Mouse (Mus musculus): ENCODE measurements around the gene Hormad2. TPM values are rescaled to one million over a fixed set of nuclear protein-coding genes. Genes with fewer than 3 reads are reported as not detected.
A peak's percentile ranks its signal among the peaks of the same experiment; 100 is the strongest.

The Hormad2 gene
- polyA plus RNA-seq, 1 experiment from 2014 or later, result 0.35 TPM

GRCm38 (mm10) chr11:4339275-4339674 lies 101.6 kb downstream of the Hormad2 start:
- Histone ChIP-seq H3K36me3 (ENCODE audit: control insufficient read depth, insufficient read depth, low read length) (no peaks in the 10 kb centered on the region), H3K9ac (ENCODE audit: low read length) (no peak overlapping the region), H3K27me3 (ENCODE audit: control insufficient read depth, insufficient read depth, low read depth, low read length) (no peaks in the 10 kb centered on the region), H3K27ac (ENCODE audit: low read length) (no peak overlapping the region), H3K9me3 (ENCODE audit: control insufficient read depth, low read length) (no peaks in the 10 kb centered on the region), H3K4me3 (ENCODE audit: low read length) (no peak overlapping the region), H3K4me1 (replicated peaks; ENCODE audit: control insufficient read depth, insufficient read depth, low read length) (no peaks in the 10 kb centered on the region), H3K4me2 (ENCODE audit: low read depth, low read length) (no peak overlapping the region)
- no peak for ATAC-seq (ENCODE audit: low read depth)
- 93% methylated on average over 1 of the region's 1 CpGs for WGBS

DNA sequence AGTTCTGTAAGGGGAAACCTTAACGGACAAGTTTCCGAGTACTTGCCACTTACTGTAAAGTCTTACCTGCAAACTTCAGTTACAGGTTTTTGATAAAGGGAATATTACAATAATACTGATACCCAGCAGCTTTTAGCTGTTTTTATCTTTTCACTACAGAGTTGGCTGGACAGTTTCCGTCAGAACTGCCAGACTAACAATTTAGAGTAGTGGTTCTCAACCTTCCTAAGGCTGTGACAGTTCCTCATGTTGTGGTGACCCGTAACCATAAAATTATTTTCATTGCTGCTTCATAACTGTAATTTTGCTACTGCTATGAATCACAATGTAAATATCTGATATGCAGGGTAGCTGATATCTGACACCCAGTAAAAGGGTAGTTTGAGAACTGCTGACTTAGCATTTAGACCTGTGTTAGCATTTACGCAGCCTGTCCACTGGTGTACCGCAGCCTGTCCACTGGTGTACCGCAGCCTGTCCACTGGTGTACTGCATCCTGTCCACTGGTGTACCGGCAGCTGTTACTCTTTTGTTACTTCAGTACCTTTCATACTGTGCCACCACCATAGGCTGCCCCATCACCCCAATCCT lies 104.1 kb downstream of the Hormad2 start:
- 75% methylated on average over 8 of the region's 8 CpGs for WGBS
- ATAC-seq (ENCODE audit: low read depth), result no peak

GRCm38 (mm10) chr11:4335810-4336692 lies 104.9 kb downstream of the Hormad2 start:
- Histone ChIP-seq H3K27ac (ENCODE audit: low read length) (no peak overlapping the region), H3K36me3 (ENCODE audit: control insufficient read depth, insufficient read depth, low read length) (no peaks in the 10 kb centered on the region)
- WGBS, result 45% methylated on average over 10 of the region's 10 CpGs

More for the DNA sequence above, 104.1 kb downstream of the Hormad2 start:
- Histone ChIP-seq H3K9ac (ENCODE audit: low read length) (no peak overlapping the region), H3K27ac (ENCODE audit: low read length) (no peak overlapping the region), H3K4me1 (replicated peaks; ENCODE audit: control insufficient read depth, insufficient read depth, low read length) (no peaks in the 10 kb centered on the region), H3K9me3 (ENCODE audit: control insufficient read depth, low read length) (no peaks in the 10 kb centered on the region), H3K27me3 (ENCODE audit: control insufficient read depth, insufficient read depth, low read depth, low read length) (no peaks in the 10 kb centered on the region), H3K4me3 (ENCODE audit: low read length) (no peak overlapping the region), H3K4me2 (ENCODE audit: low read depth, low read length) (no peak overlapping the region), H3K36me3 (ENCODE audit: control insufficient read depth, insufficient read depth, low read length) (no peaks in the 10 kb centered on the region)

GRCm38 (mm10) chr11:4332961-4333360 lies 107.9 kb downstream of the Hormad2 start:
- WGBS, result 82% methylated on average over 2 of the region's 2 CpGs
- peak; percentile 49; the same call in 1 of the 2 replicates for ATAC-seq (ENCODE audit: low read depth)

More at GRCm38 (mm10) chr11:4335810-4336692, 104.9 kb downstream of the Hormad2 start:
- ATAC-seq (ENCODE audit: low read depth), result no peak
- H3K9me3 ChIP-seq (ENCODE audit: control insufficient read depth, low read length), result no peaks in the 10 kb centered on the region
- no peaks in the 10 kb centered on the region for H3K4me1 ChIP-seq (replicated peaks; ENCODE audit: control insufficient read depth, insufficient read depth, low read length)
- no peak overlapping the region for H3K4me3 ChIP-seq (ENCODE audit: low read length)
- no peak overlapping the region for H3K4me2 ChIP-seq (ENCODE audit: low read depth, low read length)
- no peaks in the 10 kb centered on the region for H3K27me3 ChIP-seq (ENCODE audit: control insufficient read depth, insufficient read depth, low read depth, low read length)
- H3K9ac ChIP-seq (ENCODE audit: low read length), result no peak overlapping the region

GRCm38 (mm10) chr11:4328188-4328587 lies 112.7 kb downstream of the Hormad2 start:
- Histone ChIP-seq H3K4me2 (ENCODE audit: low read depth, low read length) (no peak overlapping the region), H3K27me3 (ENCODE audit: control insufficient read depth, insufficient read depth, low read depth, low read length) (no peaks in the 10 kb centered on the region), H3K9ac (ENCODE audit: low read length) (no peak overlapping the region), H3K4me1 (replicated peaks; ENCODE audit: control insufficient read depth, insufficient read depth, low read length) (no peaks in the 10 kb centered on the region), H3K27ac (ENCODE audit: low read length) (no peak overlapping the region), H3K9me3 (ENCODE audit: control insufficient read depth, low read length) (no peaks in the 10 kb centered on the region), H3K4me3 (ENCODE audit: low read length) (no peak overlapping the region), H3K36me3 (ENCODE audit: control insufficient read depth, insufficient read depth, low read length) (no peaks in the 10 kb centered on the region)
- ATAC-seq (ENCODE audit: low read depth), result no peak
- WGBS, result 67% methylated on average over 3 of the region's 3 CpGs

More at GRCm38 (mm10) chr11:4332961-4333360, 107.9 kb downstream of the Hormad2 start:
- H3K9ac ChIP-seq (ENCODE audit: low read length), result no peak overlapping the region
- H3K36me3 ChIP-seq (ENCODE audit: control insufficient read depth, insufficient read depth, low read length), result no peaks in the 10 kb centered on the region
- no peak overlapping the region for H3K4me3 ChIP-seq (ENCODE audit: low read length)
- H3K27ac ChIP-seq (ENCODE audit: low read length), result no peak overlapping the region
- H3K27me3 ChIP-seq (ENCODE audit: control insufficient read depth, insufficient read depth, low read depth, low read length), result no peaks in the 10 kb centered on the region
- H3K4me2 ChIP-seq (ENCODE audit: low read depth, low read length), result no peak overlapping the region
- no peaks in the 10 kb centered on the region for H3K4me1 ChIP-seq (replicated peaks; ENCODE audit: control insufficient read depth, insufficient read depth, low read length)
- no peaks in the 10 kb centered on the region for H3K9me3 ChIP-seq (ENCODE audit: control insufficient read depth, low read length)

DNA sequence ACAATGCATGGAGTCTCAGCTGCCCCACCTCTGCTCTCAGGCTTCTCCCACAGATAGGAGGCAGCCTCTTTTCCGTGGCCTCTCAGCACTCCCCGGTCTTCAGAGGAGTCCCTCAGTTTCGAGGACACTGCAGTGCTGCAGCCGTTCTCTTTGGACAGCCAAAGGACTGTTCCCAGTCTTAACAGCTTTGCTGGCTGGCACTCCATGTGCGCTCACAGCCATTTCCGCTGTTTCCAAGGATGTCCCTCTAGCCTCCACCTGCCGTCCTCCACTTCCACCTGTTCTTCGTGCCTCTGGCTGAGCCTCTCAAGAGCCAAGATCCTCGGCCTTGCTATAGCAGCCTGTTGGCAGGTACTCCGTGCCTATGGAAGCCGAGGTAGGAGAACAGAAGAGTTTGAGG lies 117.4 kb downstream of the Hormad2 start:
- Histone ChIP-seq H3K4me3 (ENCODE audit: low read length) (no peak overlapping the region), H3K27me3 (ENCODE audit: control insufficient read depth, insufficient read depth, low read depth, low read length) (no peaks in the 10 kb centered on the region), H3K36me3 (ENCODE audit: control insufficient read depth, insufficient read depth, low read length) (no peaks in the 10 kb centered on the region), H3K27ac (ENCODE audit: low read length) (no peak overlapping the region), H3K9ac (ENCODE audit: low read length) (no peak overlapping the region), H3K9me3 (ENCODE audit: control insufficient read depth, low read length) (no peaks in the 10 kb centered on the region), H3K4me1 (replicated peaks; ENCODE audit: control insufficient read depth, insufficient read depth, low read length) (no peaks in the 10 kb centered on the region), H3K4me2 (ENCODE audit: low read depth, low read length) (no peak overlapping the region)
- no peak for ATAC-seq (ENCODE audit: low read depth)
- WGBS, result 57% methylated on average over 11 of the region's 11 CpGs

DNA sequence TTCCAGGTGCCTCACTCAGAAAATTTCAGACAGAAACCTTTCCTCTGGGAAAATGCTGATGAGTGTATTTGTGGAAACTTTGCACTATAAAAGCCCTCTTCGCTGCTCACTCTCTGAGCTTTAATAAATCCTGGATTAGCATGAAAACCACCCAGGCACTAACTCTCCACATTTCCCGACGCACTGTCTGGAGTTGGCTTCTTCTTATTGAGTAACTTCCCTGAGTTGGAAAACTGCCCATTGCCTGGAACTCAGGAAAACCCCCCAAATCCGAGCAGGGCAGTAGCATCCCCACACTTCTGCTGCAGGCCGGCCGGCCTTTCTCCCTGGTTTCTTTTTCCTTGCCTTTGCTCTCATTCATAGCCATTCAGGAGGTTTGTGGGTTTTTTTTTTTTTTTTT lies 118.0 kb downstream of the Hormad2 start:
- 49% methylated on average over 6 of the region's 6 CpGs for WGBS
- H3K27me3 ChIP-seq (ENCODE audit: control insufficient read depth, insufficient read depth, low read depth, low read length), result no peaks in the 10 kb centered on the region

GRCm38 (mm10) chr11:4320876-4321275 lies 120.0 kb downstream of the Hormad2 start:
- no peak overlapping the region for H3K4me2 ChIP-seq (ENCODE audit: low read depth, low read length)
- H3K9me3 ChIP-seq (ENCODE audit: control insufficient read depth, low read length), result no peaks in the 10 kb centered on the region
- H3K36me3 ChIP-seq (ENCODE audit: control insufficient read depth, insufficient read depth, low read length), result no peaks in the 10 kb centered on the region
- WGBS, result 29% methylated on average over 4 of the region's 4 CpGs
- H3K27ac ChIP-seq (ENCODE audit: low read length), result no peak overlapping the region
- H3K9ac ChIP-seq (ENCODE audit: low read length), result no peak overlapping the region
- no peaks in the 10 kb centered on the region for H3K4me1 ChIP-seq (replicated peaks; ENCODE audit: control insufficient read depth, insufficient read depth, low read length)
- peaks cover 4% of the 10 kb centered on the region; the same call in 1 of the 2 replicates for H3K27me3 ChIP-seq (ENCODE audit: control insufficient read depth, insufficient read depth, low read depth, low read length)
- no peak overlapping the region for H3K4me3 ChIP-seq (ENCODE audit: low read length)
- ATAC-seq (ENCODE audit: low read depth), result no peak

More for the DNA sequence above, 118.0 kb downstream of the Hormad2 start:
- H3K9ac ChIP-seq (ENCODE audit: low read length), result no peak overlapping the region
- no peaks in the 10 kb centered on the region for H3K9me3 ChIP-seq (ENCODE audit: control insufficient read depth, low read length)
- no peaks in the 10 kb centered on the region for H3K36me3 ChIP-seq (ENCODE audit: control insufficient read depth, insufficient read depth, low read length)
- H3K27ac ChIP-seq (ENCODE audit: low read length), result no peak overlapping the region
- no peak overlapping the region for H3K4me3 ChIP-seq (ENCODE audit: low read length)
- no peaks in the 10 kb centered on the region for H3K4me1 ChIP-seq (replicated peaks; ENCODE audit: control insufficient read depth, insufficient read depth, low read length)
- ATAC-seq (ENCODE audit: low read depth), result no peak
- no peak overlapping the region for H3K4me2 ChIP-seq (ENCODE audit: low read depth, low read length)

DNA sequence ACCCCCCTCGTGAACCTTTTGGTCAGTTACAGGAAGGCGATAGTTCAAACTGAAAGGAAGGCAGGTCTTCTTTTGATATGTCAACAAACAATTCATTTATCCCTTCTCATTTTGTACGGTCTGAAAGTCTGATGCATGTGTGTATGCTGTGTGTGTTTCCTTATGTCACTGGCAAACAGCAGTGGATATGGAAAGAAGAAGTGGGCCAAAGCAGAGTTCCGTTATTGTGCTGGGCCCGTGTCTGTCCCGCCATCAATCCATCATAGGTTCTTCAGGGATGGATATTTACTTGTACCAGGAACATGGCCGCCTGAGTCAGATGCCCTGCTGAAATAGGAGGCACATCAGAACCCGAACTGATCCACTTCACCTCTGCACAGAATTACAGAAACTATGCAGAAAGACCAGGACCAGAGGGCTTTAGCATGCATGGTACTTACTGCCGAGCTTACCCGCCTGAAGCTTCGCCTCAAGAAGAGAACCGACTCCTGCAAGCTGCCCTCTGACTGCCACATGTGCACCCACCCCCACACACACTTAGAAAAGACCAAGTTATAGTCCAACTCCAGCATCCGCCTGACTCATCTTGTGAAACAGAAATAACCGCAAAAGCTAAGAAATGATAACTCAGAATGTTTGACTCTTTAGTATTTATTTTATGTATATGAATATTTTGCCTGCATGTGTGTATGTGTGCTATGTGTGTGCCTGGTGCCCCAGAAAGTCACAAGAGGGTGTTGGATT lies 121.5 kb downstream of the Hormad2 start:
- Histone ChIP-seq H3K4me2 (ENCODE audit: low read depth, low read length) (no peak overlapping the region), H3K4me3 (ENCODE audit: low read length) (no peak overlapping the region), H3K4me1 (replicated peaks; ENCODE audit: control insufficient read depth, insufficient read depth, low read length) (no peaks in the 10 kb centered on the region), H3K9ac (ENCODE audit: low read length) (no peak overlapping the region), H3K27me3 (ENCODE audit: control insufficient read depth, insufficient read depth, low read depth, low read length) (peaks cover 4% of the 10 kb centered on the region; the same call in 1 of the 2 replicates), H3K36me3 (ENCODE audit: control insufficient read depth, insufficient read depth, low read length) (no peaks in the 10 kb centered on the region), H3K27ac (ENCODE audit: low read length) (no peak overlapping the region), H3K9me3 (ENCODE audit: control insufficient read depth, low read length) (no peaks in the 10 kb centered on the region)
- no peak for ATAC-seq (ENCODE audit: low read depth)
- WGBS, result 74% methylated on average over 14 of the region's 14 CpGs

All from lung, embryonic 16.5 days (tissue).